Mouse (Mus musculus) neural tube, embryonic 12.5 days (tissue): ENCODE results near the gene Clca1. TPM values are rescaled to one million over a fixed set of nuclear protein-coding genes. Genes with fewer than 3 reads are reported as not detected.

Experiments
- ATAC-seq: fragments of 200-750 bp; cut with Nextera tagmentation; 2 replicates; pipeline ENCODE4 v1.8.0; 2017; ENCODE audit warnings: low read depth, mild to moderate bottlenecking, moderate TSS enrichment, moderate library complexity; ENCODE audit not compliant: low FRiP score
- H3K27ac ChIP-seq: fragments of 300-500 bp; sonication (generic); 2 replicates; pipeline ENCODE4 v1.5.1; 2016
- H3K27me3 ChIP-seq: fragments of 300-500 bp; sonication (generic); replicated peaks from 2 replicates; pipeline ENCODE4 v1.6.1; 2016; ENCODE audit warnings: mild to moderate bottlenecking
- H3K36me3 ChIP-seq: fragments of 300-500 bp; sonication (generic); 2 replicates; pipeline ENCODE4 v1.6.1; 2016; ENCODE audit warnings: mild to moderate bottlenecking
- H3K4me1 ChIP-seq: fragments of 300-500 bp; sonication (generic); 2 replicates; pipeline ENCODE4 v1.6.1; 2016
- H3K4me2 ChIP-seq: fragments of 300-500 bp; sonication (generic); replicated peaks from 2 replicates; pipeline ENCODE4 v1.6.1; 2016; ENCODE audit warnings: mild to moderate bottlenecking
- H3K4me3 ChIP-seq: fragments of 300-500 bp; sonication (generic); 2 replicates; pipeline ENCODE4 v1.5.1; 2016
- H3K9ac ChIP-seq: fragments of 300-500 bp; sonication (generic); 2 replicates; pipeline ENCODE4 v1.6.1; 2016; ENCODE audit warnings: mild to moderate bottlenecking
- H3K9me3 ChIP-seq: fragments of 300-500 bp; sonication (generic); 2 replicates; pipeline ENCODE4 v1.6.1; 2016; ENCODE audit warnings: mild to moderate bottlenecking
- WGBS: fragments of 180-500 bp; shearing (Covaris S2); methylation state at CpG from one replicate; pipeline ENCODE4 v1.1.7; 2016; 5-methylcytosine and 5-hydroxymethylcytosine counted together
- polyA plus RNA-seq: library from polyadenylated mRNA; unstranded; fragments of >200 nt; fragmentation: Nextera tagmentation; extraction: Ambion mirVana; gene quantifications from 2 replicates; pipeline ENCODE4 v1.2.1, GENCODE M21; 2016

Clca1 gene
- polyA plus RNA-seq, 1 experiment from 2014 or later, result not detected

DNA sequence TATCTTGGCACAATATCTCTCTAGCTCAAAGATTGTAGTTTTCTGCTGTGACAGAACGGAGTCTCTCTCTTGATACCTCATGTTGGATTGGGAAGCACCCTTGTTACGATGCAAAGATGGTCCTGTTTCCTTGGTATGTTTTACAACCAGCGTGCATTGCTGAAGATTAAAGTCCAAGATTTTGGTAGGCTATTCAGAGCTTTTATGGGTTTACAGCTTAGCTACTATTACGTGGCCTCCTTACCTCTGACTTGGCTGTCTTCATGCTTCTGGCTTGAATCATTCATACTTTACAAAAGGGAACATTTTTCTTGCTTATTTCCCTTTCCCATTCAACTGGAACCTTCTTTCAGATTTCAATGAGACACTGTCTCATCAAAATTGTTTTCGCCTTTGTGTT, 39.5 kb downstream of the Clca1 start:
- H3K9me3 ChIP-seq, result no peaks in the 10 kb centered on the region
- H3K9ac ChIP-seq, result no peak overlapping the region
- no peaks in the 10 kb centered on the region for H3K4me1 ChIP-seq
- no peak for ATAC-seq
- H3K27me3 ChIP-seq, result no peaks in the 10 kb centered on the region
- no peaks in the 10 kb centered on the region for H3K36me3 ChIP-seq
- no peak overlapping the region for H3K4me2 ChIP-seq
- no peak overlapping the region for H3K27ac ChIP-seq
- WGBS, result 80% methylated on average over 5 of the region's 5 CpGs
- no peak overlapping the region for H3K4me3 ChIP-seq

DNA sequence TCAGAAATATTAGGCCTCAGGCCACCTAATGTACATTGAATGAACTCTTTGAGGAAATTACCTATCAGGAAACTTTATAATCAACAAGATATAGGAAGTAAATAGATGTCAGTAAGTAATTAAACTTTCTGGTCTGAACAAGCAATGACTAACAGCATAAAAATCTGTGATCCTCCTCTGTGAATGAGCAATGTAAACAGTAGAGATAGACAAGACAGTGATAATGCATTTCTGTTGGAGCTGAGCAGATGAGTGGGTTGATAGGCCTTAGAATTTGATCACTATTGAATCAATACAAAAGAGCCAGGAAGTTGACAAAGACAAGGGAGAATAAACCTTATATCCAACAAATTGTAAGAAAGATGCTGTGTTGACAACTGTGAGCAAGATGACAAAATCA, 40.0 kb downstream of the Clca1 start:
- Histone ChIP-seq H3K4me3 (no peak overlapping the region), H3K9me3 (no peaks in the 10 kb centered on the region), H3K27ac (no peak overlapping the region), H3K9ac (no peak overlapping the region), H3K36me3 (no peaks in the 10 kb centered on the region), H3K4me1 (no peaks in the 10 kb centered on the region), H3K27me3 (no peaks in the 10 kb centered on the region), H3K4me2 (no peak overlapping the region)
- no peak for ATAC-seq

DNA sequence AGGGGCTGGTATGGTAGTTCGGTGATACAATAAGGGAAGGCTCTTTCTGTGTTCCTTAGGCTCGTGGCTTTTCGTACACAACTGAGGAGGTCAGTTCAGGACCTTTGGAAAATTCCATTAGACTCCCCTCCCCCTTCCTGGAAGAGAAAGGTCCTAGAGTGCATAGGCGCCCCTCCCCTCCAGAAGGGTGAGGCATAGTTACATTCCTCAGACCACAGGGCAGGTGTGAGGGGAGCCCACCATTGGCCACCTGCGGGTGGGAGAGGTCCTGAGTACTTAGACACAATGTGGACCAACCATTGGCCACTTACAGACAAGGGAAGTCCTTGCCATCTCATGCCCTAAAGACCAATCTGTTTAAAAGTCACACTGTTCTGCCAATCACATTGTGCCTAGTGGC, 46.7 kb downstream of the Clca1 start:
- Histone ChIP-seq H3K9me3 (no peaks in the 10 kb centered on the region), H3K27ac (no peak overlapping the region), H3K4me3 (no peak overlapping the region), H3K4me2 (no peak overlapping the region), H3K9ac (no peak overlapping the region), H3K4me1 (no peaks in the 10 kb centered on the region), H3K27me3 (no peaks in the 10 kb centered on the region), H3K36me3 (no peaks in the 10 kb centered on the region)
- 88% methylated on average over 5 of the region's 5 CpGs for WGBS
- no peak for ATAC-seq

DNA sequence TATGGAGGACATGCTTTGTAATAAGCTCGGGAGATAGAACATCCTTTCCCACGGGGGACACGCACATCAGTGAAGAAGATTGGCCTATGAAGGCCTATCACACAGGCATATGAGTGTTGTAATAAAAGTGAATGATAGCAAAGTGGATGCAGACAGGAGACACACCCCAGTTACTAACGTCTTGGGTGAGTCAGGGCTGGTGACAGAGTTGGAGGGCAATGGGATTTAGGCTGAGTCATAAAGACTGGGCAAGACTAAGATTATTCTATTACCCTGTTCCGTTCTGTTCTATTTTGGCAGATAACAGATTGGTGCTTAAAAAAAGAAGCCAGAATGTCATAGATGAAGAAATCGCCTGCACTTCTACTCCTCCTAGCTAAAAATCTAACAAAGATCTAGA, 52.0 kb downstream of the Clca1 start:
- no peak overlapping the region for H3K27ac ChIP-seq
- no peaks in the 10 kb centered on the region for H3K4me1 ChIP-seq
- H3K4me3 ChIP-seq, result no peak overlapping the region
- no peaks in the 10 kb centered on the region for H3K36me3 ChIP-seq
- no peaks in the 10 kb centered on the region for H3K9me3 ChIP-seq
- ATAC-seq, result no peak
- 87% methylated on average over 6 of the region's 6 CpGs for WGBS
- no peaks in the 10 kb centered on the region for H3K27me3 ChIP-seq
- no peak overlapping the region for H3K9ac ChIP-seq
- no peak overlapping the region for H3K4me2 ChIP-seq

DNA sequence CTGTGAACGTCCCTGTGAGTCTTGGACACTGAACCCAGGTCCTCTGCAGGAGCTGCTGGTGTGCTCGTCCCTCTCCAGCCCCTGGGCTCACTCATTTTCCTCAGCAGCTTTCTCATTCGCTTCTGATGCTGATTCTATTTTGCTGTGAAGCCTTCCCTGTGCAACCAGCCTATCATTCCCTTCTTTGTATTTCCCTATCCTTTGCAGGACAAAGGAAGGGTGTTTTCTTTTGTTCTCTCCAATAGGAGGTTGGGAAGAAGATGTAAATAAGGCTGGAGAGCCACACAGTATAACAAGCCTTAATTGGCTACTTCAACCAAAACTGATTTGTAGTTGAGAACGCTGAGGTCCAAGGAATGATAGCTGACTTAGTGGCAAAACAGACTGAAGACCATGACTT, 54.9 kb downstream of the Clca1 start:
- Histone ChIP-seq H3K9ac (no peak overlapping the region), H3K36me3 (no peaks in the 10 kb centered on the region), H3K27me3 (no peaks in the 10 kb centered on the region), H3K9me3 (no peaks in the 10 kb centered on the region), H3K4me2 (no peak overlapping the region), H3K4me3 (no peak overlapping the region), H3K4me1 (no peaks in the 10 kb centered on the region), H3K27ac (no peak overlapping the region)
- no peak for ATAC-seq
- WGBS, result 23% methylated on average over 4 of the region's 4 CpGs

DNA sequence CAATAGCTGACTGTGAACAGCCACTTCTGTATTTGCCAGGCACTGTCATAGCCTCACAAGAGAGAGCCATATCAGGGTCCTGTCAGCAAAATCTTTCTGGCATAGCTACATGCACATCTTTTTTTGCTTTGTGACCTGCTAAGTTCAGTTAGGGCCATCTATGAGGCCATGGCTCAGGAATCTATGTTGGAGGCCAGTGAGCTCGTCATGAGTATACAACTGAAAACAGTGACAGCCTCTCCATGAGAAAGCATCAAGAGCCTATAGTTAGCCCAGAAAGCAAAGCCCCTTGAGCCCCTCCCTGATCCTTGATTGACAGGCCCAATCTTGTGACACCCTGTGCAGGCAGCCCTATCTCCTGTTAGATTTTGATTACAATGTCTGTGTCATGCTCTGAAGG, 56.5 kb downstream of the Clca1 start:
- no peaks in the 10 kb centered on the region for H3K9me3 ChIP-seq
- H3K4me1 ChIP-seq, result no peaks in the 10 kb centered on the region
- no peak overlapping the region for H3K4me3 ChIP-seq
- no peak overlapping the region for H3K27ac ChIP-seq
- H3K9ac ChIP-seq, result no peak overlapping the region
- H3K36me3 ChIP-seq, result no peaks in the 10 kb centered on the region
- 85% methylated on average over 1 of the region's 1 CpGs for WGBS
- no peak for ATAC-seq
- no peaks in the 10 kb centered on the region for H3K27me3 ChIP-seq
- no peak overlapping the region for H3K4me2 ChIP-seq

DNA sequence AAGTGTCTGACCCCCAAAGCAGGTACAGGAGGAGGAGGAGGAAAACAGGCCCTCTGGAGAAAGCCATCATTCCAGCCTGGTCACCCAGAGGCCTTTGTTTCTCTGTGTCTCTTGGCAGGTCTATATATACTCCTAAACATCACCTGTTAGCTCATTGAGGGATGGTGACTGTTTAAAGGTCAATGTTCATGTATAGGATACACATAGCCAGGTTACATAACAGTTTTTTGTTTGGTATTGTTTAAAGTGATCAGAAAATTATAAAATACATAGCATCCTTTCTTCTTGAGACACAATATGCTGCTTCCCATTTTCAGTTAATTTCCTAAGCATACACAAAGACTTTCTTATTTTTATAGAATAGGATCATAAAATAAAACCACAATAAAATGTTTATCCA, 57.6 kb downstream of the Clca1 start, which contains the start of gene Clca4a:
Clca4a (minus strand) TSS at position 101 of the 400 bp plus-strand sequence.
- ATAC-seq, result no peak
- no peaks in the 10 kb centered on the region for H3K4me1 ChIP-seq
- H3K4me3 ChIP-seq, result no peak within 1 kb of the TSS
- H3K9ac ChIP-seq, result no peak within 1 kb of the TSS
- no peak within 1 kb of the TSS for H3K27ac ChIP-seq
- no peaks in the 10 kb centered on the region for H3K36me3 ChIP-seq
- no peaks in the 10 kb centered on the region for H3K27me3 ChIP-seq
- no peak within 1 kb of the TSS for H3K4me2 ChIP-seq
- H3K9me3 ChIP-seq, result no peaks in the 10 kb centered on the region

DNA sequence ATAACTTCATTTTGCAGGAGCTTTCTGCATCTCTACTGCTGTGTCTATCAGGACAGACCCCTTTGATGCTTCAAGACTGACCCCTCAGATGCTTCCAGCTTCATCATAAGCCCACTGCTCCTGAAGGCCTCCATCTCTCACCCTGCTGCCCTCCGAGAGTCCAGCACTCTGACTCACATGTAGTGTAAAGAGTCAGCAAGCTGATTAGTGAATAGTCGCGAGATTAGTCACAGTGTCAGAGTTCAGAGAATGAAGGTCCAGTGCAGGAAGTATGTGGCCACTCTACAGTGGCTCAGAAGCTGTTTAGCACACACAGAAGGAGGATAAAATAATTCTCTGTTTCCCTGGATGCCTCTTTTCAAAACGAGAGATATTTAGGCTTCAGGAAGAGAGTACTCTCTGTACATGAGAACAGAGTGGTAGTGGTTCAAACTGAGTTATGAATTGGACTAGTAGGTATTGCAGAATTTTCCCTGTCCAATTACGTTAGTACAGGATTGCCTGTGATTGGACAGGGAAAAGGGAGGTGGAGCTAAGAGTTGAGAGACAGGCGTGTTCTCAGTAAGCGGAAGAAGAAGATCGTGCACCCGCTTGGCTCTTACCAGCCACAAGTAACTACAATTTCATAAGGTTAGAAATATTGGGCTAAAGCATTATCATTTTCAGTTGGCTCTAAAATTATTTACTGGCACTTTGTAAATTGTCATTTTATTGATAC, 60.9 kb downstream of the Clca1 start:
- Histone ChIP-seq H3K27me3 (no peaks in the 10 kb centered on the region), H3K4me3 (no peak overlapping the region), H3K4me1 (no peaks in the 10 kb centered on the region), H3K9me3 (no peaks in the 10 kb centered on the region), H3K4me2 (no peak overlapping the region), H3K27ac (no peak overlapping the region), H3K36me3 (no peaks in the 10 kb centered on the region), H3K9ac (no peak overlapping the region)
- WGBS, result 79% methylated on average over 9 of the region's 9 CpGs
- no peak for ATAC-seq

DNA sequence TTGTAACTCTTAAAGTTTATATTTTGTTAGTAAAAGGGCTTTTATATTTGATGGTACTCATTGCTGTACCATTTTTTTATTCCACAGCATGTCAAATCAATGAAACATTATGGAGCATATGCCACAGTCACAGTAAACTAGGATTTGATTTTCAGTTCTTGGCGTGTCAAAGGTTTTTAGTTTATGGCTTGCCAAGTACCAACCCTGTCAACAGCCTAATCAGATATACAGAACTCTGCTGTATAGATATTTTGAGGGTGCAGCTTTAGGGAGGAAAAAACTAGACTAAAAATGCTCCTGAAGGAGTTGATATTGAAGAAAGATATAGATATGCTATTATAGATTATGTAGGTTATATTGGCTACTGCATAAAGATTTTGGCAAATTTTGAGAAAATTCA, 62.8 kb downstream of the Clca1 start:
- Histone ChIP-seq H3K27ac (no peak overlapping the region), H3K36me3 (no peaks in the 10 kb centered on the region), H3K9me3 (no peaks in the 10 kb centered on the region), H3K4me3 (no peak overlapping the region), H3K9ac (no peak overlapping the region), H3K4me1 (no peaks in the 10 kb centered on the region), H3K27me3 (no peaks in the 10 kb centered on the region), H3K4me2 (no peak overlapping the region)
- no peak for ATAC-seq
- 84% methylated on average over 1 of the region's 1 CpGs for WGBS

DNA sequence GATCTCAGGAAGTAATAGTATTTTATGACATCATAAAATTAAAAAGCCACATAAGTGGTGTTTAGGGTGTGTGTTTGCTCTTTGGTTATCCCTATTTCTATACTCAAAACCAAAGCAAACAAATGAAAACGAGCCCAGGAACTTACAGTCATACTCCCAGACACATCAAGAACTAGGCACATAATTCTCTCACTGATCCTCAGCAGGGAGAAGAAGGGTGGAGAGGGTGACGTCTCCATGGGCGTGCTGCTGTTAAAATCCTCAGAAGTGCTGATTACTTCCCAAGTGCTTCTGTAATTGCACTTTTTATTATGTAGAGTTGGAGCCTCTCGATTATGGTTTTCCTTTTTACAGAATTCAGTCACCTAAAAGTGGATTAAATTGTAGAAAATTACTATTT, 66.5 kb downstream of the Clca1 start:
- Histone ChIP-seq H3K27me3 (no peaks in the 10 kb centered on the region), H3K27ac (no peak overlapping the region), H3K4me1 (no peaks in the 10 kb centered on the region), H3K36me3 (no peaks in the 10 kb centered on the region), H3K4me3 (no peak overlapping the region), H3K9me3 (no peaks in the 10 kb centered on the region), H3K4me2 (no peak overlapping the region), H3K9ac (no peak overlapping the region)
- ATAC-seq, result no peak
- 46% methylated on average over 4 of the region's 4 CpGs for WGBS

Other genes with a start within 250 kb of the Clca1 start
- not detected in 2 replicates for gene Clca3a2, start 213.3 kb downstream of the Clca1 start, polyA plus RNA-seq
- not detected in 2 replicates for gene Clca3b, start 183.4 kb downstream of the Clca1 start, polyA plus RNA-seq
- not detected in 2 replicates for gene Clca4b, start 100.2 kb downstream of the Clca1 start, polyA plus RNA-seq
- not detected in 2 replicates for gene Clca4a, start 57.7 kb downstream of the Clca1 start, polyA plus RNA-seq
- gene Clca2, start 66.7 kb upstream of the Clca1 start, polyA plus RNA-seq, result 0.16 and 0.18 TPM in 2 replicates
- gene Odf2l, start 85.8 kb upstream of the Clca1 start, polyA plus RNA-seq, result 21.6 and 25.1 TPM in 2 replicates